Mouse (Mus musculus) cerebellum, adult (tissue): Measurements from ENCODE around the gene Ttn.

Source experiments
- ATAC-seq: cut with Nextera tagmentation; 2 replicates; pipeline ENCODE4 v1.9.2; 2017; ENCODE audit warnings: mild to moderate bottlenecking, moderate library complexity, mixed read lengths; ENCODE audit not compliant: insufficient number of reproducible peaks, low FRiP score, low TSS enrichment

Gene Ttn

GRCm38 (mm10) chr2:76865497-76865896 is 116.8 kb downstream of the Ttn start:
- ATAC-seq: no peak

DNA sequence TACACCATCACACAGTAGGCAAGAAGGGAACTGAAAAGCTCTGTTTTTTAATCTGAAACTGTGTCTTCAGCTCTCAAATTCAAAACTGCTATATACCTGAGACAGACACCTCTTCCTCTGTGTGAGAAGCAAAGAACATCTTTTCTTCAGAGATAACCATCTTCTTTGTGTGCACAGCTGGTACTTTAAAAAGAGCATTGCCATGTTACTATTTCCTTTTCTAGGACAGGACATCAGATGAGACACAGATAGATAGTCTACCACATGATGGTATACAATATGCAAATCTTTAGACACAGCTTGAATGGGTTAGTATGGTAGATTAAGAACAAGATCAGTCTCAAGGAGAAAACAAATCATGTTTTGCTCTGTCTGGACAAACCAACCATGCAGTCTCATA is 121.0 kb downstream of the Ttn start:
- no peak for ATAC-seq

GRCm38 (mm10) chr2:76850066-76850465 is 132.3 kb downstream of the Ttn start:
- ATAC-seq: no peak

- no peak for ATAC-seq
Measured at GRCm38 (mm10) chr2:76843162-76843561, 139.2 kb downstream of the Ttn start.

GRCm38 (mm10) chr2:76820472-76820871 is 161.9 kb downstream of the Ttn start:
- ATAC-seq: no peak

GRCm38 (mm10) chr2:76817796-76818195 is 164.6 kb downstream of the Ttn start:
- ATAC-seq: no peak

GRCm38 (mm10) chr2:76814048-76814817 is 168.1 kb downstream of the Ttn start:
- ATAC-seq: no peak

- ATAC-seq: no peak
Measured at GRCm38 (mm10) chr2:76811160-76811559, 171.2 kb downstream of the Ttn start.

DNA sequence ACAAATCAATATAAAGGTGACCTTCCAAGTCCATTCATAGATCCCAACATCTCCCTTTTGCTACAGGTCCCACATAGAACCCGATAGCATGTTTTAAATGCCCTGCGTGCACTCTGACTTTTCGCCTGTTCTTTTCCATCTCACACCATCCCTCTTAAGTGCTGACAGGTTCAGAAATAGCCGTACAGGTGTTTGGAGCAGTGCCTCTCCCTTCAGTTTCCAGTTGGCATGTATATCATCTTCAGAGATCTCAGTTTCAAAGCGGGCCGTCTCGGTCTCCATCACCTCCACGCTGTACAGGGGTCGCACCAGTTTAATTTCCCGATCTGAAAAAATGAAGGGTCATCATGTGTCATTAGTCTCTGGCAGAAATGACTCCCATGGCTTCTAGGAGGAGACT is 174.0 kb downstream of the Ttn start:
- ATAC-seq: no peak

GRCm38 (mm10) chr2:76807284-76807683 is 175.1 kb downstream of the Ttn start:
- ATAC-seq: no peak

DNA sequence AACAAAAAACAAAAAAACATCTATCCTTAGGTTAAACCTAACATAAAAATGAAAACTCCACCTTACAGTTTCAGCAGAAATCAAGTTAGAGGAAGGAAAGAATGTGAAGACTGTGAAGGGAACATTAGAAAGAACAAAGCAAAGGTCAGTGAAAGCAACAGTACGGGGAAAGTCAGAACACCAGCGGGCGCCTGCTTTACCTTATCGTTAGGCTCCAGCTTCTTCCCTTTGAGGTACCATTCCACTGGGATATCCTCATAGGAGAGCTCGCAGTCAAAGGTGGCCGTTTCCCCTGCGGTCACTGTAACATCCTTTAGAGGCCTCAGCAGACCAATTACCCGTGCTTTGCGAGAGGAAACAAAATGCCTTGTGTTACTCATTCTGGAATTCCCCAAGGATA is 175.5 kb downstream of the Ttn start:
- no peak for ATAC-seq

- no peak for ATAC-seq
Measured at GRCm38 (mm10) chr2:76806376-76806775, 176.0 kb downstream of the Ttn start.

DNA sequence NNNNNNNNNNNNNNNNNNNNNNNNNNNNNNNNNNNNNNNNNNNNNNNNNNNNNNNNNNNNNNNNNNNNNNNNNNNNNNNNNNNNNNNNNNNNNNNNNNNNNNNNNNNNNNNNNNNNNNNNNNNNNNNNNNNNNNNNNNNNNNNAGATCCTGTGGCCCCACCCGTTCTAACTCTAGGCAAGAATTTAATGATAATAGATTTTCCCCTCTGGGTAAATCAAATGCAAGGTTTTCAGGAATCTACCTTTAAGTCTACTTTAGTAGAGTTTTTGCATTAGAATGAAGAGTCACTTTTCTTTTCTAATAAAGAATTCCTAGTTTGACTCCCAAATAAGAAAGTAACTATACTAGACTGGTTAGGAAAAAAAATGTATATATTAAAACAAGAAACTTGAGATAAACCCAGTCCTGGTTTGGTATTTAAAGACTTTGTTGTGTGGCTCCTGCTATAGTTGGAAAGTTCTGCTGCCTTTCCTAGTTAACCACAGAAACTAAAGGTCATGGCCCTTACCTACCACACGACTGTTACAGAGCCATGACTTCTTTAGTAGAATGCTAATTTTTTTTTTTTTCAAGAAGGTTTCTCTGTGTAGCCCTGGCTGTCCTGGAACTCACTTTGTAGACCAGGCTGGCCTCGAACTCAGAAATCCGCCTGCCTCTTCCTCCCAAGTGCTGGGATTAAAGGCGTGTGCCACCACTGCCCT is 177.0 kb downstream of the Ttn start:
- ATAC-seq: no peak

DNA sequence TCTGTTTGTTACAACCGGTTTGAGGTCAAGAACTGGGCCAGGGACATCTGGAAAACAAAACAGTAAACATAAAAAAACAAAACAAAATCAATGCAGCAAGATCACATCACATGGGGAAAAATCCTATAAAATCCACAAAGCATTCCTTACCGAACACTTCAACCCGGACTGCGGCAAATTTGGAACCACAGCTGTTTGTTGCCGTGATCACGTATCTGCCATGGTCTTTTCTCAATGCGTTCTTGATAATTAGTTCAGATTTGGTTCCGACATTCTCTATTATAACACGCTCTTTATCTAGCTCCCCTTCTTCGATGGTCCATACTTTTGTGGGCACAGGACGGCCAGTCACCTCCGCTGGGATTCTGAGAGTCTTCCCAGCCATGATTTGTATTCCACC is 198.2 kb downstream of the Ttn start:
- no peak for ATAC-seq

DNA sequence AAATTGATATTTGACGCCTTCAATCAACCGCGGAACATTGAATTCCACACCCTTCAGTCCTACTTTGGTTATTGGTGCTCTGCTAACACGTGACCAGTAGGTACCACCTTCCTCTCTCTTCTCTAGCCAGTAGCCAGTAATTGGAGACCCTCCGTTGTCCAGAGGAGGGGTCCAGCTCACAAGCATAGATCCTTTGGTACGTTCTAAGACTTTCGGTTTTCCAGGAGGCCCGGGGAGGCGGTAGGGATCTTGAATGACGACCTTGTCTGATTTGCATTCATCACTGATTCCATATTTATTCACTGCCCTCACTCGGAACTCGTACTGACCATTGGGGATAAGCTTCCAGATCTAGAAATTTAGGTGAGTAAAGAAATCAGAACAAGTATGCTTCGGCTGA is 201.6 kb downstream of the Ttn start:
- no peak for ATAC-seq

DNA sequence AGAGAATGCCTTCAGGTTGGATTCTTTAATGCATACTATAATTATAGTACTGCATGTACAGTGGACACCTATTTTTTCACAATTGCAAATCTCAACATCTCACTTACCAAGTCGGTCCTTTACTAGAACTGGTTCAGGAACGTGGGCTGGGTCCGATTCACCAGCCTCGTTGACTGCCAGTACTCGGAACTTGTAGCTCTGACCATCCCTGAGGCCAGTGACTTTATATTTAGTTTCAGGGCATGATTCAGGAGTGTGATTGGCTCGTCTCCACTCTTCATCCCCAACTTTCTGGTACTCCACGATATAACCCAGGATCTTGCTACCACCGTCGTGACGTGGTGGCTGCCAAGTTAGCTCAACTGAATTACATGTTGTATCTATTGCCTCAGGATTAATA is 212.5 kb downstream of the Ttn start:
- no peak for ATAC-seq

GRCm38 (mm10) chr2:76767231-76767630 is 215.1 kb downstream of the Ttn start:
- no peak for ATAC-seq

GRCm38 (mm10) chr2:76764526-76764925 is 217.8 kb downstream of the Ttn start:
- no peak for ATAC-seq

DNA sequence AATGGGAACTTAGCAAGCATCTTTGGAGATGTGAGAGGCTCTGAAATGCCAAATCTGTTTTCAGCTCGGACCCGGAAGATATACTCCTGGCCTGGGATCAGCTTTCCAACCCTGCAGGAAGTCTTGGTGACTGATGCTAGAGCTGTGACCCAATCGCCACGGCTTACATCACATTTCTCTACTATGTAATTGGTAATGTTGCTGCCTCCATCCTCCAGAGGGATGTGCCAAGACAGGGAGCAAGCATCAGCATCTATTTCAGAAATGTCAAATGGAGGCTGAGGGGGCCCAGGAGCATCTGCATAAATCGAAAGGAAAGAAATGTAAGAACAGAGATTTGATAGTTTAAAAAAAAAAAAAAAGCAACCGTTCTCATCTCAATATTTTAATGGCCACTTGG is 220.2 kb downstream of the Ttn start:
- ATAC-seq: no peak

GRCm38 (mm10) chr2:76756461-76756860 is 225.9 kb downstream of the Ttn start:
- ATAC-seq: no peak

DNA sequence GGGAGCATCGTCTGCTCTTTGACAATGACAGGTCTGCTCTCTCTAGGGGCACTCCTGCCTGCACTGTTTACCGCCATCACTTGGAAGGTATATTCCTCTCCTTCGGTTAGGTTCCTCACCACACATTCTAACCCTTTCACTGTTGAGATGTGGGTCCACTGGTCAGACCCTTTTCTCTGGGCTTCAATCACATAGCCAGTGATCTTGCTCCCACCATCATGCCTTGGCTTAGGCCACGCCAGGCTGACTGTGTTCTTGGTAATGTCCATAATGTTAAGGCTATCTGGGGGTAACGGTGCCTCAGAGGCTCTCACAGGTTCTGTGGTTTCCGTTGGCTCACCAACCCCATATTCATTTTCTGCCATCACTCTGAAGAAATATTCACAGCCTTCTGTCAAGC is 230.4 kb downstream of the Ttn start:
- no peak for ATAC-seq
